Mouse (Mus musculus): ENCODE measurements around the gene Srsf11. TPM values are rescaled to one million over a fixed set of nuclear protein-coding genes. Genes with fewer than 3 reads are reported as not detected.

The Srsf11 gene
- polyA plus RNA-seq, 1 experiment = 315 TPM

DNA sequence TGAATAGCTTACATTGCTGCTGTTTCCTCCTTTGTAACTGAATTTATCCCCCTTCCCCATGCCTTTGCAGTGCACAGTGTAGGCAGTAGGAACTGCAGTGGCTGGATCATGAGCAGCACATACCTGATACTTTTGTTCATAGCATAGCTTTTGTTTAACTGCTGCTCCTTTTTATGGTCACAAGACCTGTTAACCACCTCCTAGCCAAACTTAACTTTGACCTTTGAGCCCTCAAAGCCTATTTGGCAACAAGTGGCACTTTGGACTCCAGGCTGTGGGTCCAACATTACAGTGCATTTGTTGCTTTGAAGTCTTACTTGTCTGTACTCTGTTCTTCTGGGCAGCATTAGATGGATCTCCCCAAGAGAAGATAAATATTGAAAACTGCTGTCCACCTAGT, 43.1 kb downstream of the Srsf11 start:
- DNase-seq (ENCODE audit: low read depth) = no peak

DNA sequence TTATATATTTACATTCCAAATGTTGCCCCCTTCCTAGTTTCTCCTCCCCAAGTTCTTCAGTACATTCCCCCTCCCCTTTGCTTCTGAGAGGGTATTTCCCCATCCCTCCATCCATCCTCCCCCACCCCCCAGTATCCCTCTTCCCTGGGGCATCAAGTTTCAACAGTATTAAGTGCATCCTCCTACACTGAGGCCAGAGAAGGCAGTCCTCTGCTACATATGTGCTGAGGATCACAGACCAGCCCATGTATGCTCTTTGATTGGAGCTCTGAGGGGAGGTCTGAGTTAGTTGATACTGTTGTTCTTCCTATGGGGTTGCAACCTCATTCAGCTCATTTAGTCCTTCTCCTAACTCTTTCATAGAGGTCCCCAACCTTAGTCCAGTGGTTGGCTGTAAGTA, 56.8 kb downstream of the Srsf11 start:
- DNase-seq (ENCODE audit: low read depth) = no peak

DNA sequence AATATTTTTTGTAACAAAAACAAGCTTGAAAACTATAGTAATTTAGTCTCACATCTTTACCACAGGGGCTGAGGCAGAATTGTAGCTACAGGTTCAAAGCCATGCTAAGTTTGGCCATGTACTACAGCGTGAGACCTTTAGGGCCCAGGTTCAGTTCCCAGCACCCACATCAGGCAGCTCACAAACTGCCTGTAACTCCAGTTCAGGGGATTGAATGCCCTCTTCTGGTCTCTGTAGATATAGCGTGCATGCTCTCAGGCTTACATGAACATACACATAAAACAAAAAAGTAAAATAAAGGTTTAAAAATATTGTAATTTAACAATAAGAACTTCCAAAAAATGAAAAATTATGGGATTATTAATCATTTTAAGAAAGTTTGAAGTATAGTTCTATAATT, 63.2 kb downstream of the Srsf11 start:
- no peak for DNase-seq (ENCODE audit: low read depth)

DNA sequence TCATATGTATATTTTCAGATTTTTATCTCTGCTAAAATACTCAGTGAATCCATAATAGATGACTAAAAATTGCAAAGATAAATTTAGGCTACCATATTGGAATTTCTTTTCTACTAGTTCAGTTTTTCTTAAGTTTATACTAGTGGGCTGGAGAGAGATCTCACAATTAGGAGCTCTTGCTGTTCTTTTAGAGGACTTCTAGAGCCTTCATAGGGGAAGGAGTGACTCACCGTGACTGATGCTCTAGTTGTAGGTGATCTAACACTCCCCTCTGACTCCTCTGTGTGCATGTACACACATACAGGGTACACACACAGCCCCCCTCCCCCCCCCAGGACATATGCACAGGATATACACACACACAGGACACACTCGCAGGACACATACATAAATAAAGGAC, 65.3 kb downstream of the Srsf11 start:
- no peak for DNase-seq (ENCODE audit: low read depth)

Other genes with a start within 250 kb of the Srsf11 start
- gene Cth, start 111.6 kb downstream of the Srsf11 start, polyA plus RNA-seq (2012; rRNA removed) = 34.7 and 44.7 TPM in 2 replicates
- gene Ankrd13c, start 89.4 kb downstream of the Srsf11 start, polyA plus RNA-seq (2012; rRNA removed) = 16.1 and 22.4 TPM in 2 replicates
- 7.0 and 7.9 TPM in 2 replicates for gene Lrrc40, start within 50 bp of the Srsf11 start, polyA plus RNA-seq (2012; rRNA removed)